Mouse (Mus musculus): Measurements from ENCODE around the gene Med8. TPM values are rescaled to one million over a fixed set of nuclear protein-coding genes. Genes with fewer than 3 reads are reported as not detected.

The Med8 gene
- polyA plus RNA-seq, 1 experiment from 2014 or later, result 106 TPM

GRCm38 (mm10) chr4:118432332-118432731 is 23.2 kb downstream of the Med8 start:
- H3K9me3 ChIP-seq (replicated peaks), result no peaks in the 10 kb centered on the region
- no peak for ATAC-seq (ENCODE audit: insufficient number of reproducible peaks, low FRiP score, low TSS enrichment, low read depth)
- no peak overlapping the region for H3K4me2 ChIP-seq (replicated peaks)
- H3K4me3 ChIP-seq (replicated peaks), result no peak overlapping the region
- H3K27ac ChIP-seq (replicated peaks), result no peak overlapping the region
- H3K36me3 ChIP-seq, result peaks cover 39% of the 10 kb centered on the region
- H3K4me1 ChIP-seq, result peaks cover 54% of the 10 kb centered on the region
- no peak overlapping the region for H3K9ac ChIP-seq
- WGBS, result 81% methylated on average over 8 of the region's 8 CpGs
- no peaks in the 10 kb centered on the region for H3K27me3 ChIP-seq

GRCm38 (mm10) chr4:118436820-118437603 is 27.9 kb downstream of the Med8 start, which contains the start of gene Cdc20:
Cdc20 (minus strand) TSS chr4:118437352.
- peak within 1 kb of the TSS; percentile 69 for H3K4me3 ChIP-seq (replicated peaks)
- H3K27me3 ChIP-seq, result no peaks in the 10 kb centered on the region
- ATAC-seq (ENCODE audit: insufficient number of reproducible peaks, low FRiP score, low TSS enrichment, low read depth), result peak; percentile 94
- no peaks in the 10 kb centered on the region for H3K9me3 ChIP-seq (replicated peaks)
- H3K4me1 ChIP-seq, result peaks cover 37% of the 10 kb centered on the region
- peak within 1 kb of the TSS; percentile 94 for H3K27ac ChIP-seq (replicated peaks)
- peaks cover 22% of the 10 kb centered on the region for H3K36me3 ChIP-seq
- peak within 1 kb of the TSS; percentile 98 for H3K4me2 ChIP-seq (replicated peaks)
- WGBS, result under 1% methylated on average over 67 of the region's 67 CpGs
- H3K9ac ChIP-seq, result peak within 1 kb of the TSS; percentile 72

- no peaks in the 10 kb centered on the region for H3K9me3 ChIP-seq (replicated peaks)
- H3K27ac ChIP-seq (replicated peaks), result peak overlapping the region; percentile 94
- H3K4me3 ChIP-seq (replicated peaks), result peak overlapping the region; percentile 69
- H3K36me3 ChIP-seq, result peaks cover 14% of the 10 kb centered on the region
- H3K9ac ChIP-seq, result peak overlapping the region; percentile 24
- no peaks in the 10 kb centered on the region for H3K27me3 ChIP-seq
- no peak for ATAC-seq (ENCODE audit: insufficient number of reproducible peaks, low FRiP score, low TSS enrichment, low read depth)
- 7% methylated on average over 12 of the region's 12 CpGs for WGBS
- peak overlapping the region; percentile 98 for H3K4me2 ChIP-seq (replicated peaks)
- peaks cover 37% of the 10 kb centered on the region for H3K4me1 ChIP-seq
These were observed 28.7 kb downstream of the Med8 start for GRCm38 (mm10) chr4:118437829-118438253.

GRCm38 (mm10) chr4:118445088-118445487 is 36.0 kb downstream of the Med8 start:
- Histone ChIP-seq H3K9me3 (replicated peaks) (no peaks in the 10 kb centered on the region), H3K4me2 (replicated peaks) (no peak overlapping the region)
- WGBS, result 77% methylated on average over 10 of the region's 10 CpGs

GRCm38 (mm10) chr4:118445781-118446414 is 36.8 kb downstream of the Med8 start:
- Histone ChIP-seq H3K4me1 (peaks cover 15% of the 10 kb centered on the region; the same call in 1 of the 2 replicates), H3K27ac (replicated peaks) (0 out of 2 replicates have a peak overlapping the region, but pooled peaks have one; percentile 45), H3K36me3 (no peaks in the 10 kb centered on the region), H3K9ac (peak overlapping the region; percentile 26; the same call in 1 of the 2 replicates), H3K4me2 (replicated peaks) (peak overlapping the region; percentile 75), H3K4me3 (replicated peaks) (peak overlapping the region; percentile 43), H3K27me3 (no peaks in the 10 kb centered on the region), H3K9me3 (replicated peaks) (no peaks in the 10 kb centered on the region)
- peak; percentile 69 for ATAC-seq (ENCODE audit: insufficient number of reproducible peaks, low FRiP score, low TSS enrichment, low read depth)
- WGBS, result 17% methylated on average over 18 of the region's 18 CpGs

More at GRCm38 (mm10) chr4:118445088-118445487, 36.0 kb downstream of the Med8 start:
- ATAC-seq (ENCODE audit: insufficient number of reproducible peaks, low FRiP score, low TSS enrichment, low read depth), result no peak
- no peak overlapping the region for H3K4me3 ChIP-seq (replicated peaks)
- H3K9ac ChIP-seq, result no peak overlapping the region
- H3K27me3 ChIP-seq, result no peaks in the 10 kb centered on the region
- H3K4me1 ChIP-seq, result peaks cover 15% of the 10 kb centered on the region; the same call in 1 of the 2 replicates
- H3K36me3 ChIP-seq, result no peaks in the 10 kb centered on the region
- H3K27ac ChIP-seq (replicated peaks), result no peak overlapping the region

- H3K27ac ChIP-seq (replicated peaks), result 0 out of 2 replicates have a peak overlapping the region, but pooled peaks have one; percentile 45
- 0 out of 2 replicates have a peak, but pooled peaks have one; percentile 13 for ATAC-seq (ENCODE audit: insufficient number of reproducible peaks, low FRiP score, low TSS enrichment, low read depth)
- peak overlapping the region; percentile 43 for H3K4me3 ChIP-seq (replicated peaks)
- no peaks in the 10 kb centered on the region for H3K27me3 ChIP-seq
- WGBS, result 18% methylated on average over 24 of the region's 24 CpGs
- peaks cover 15% of the 10 kb centered on the region; the same call in 1 of the 2 replicates for H3K4me1 ChIP-seq
- H3K4me2 ChIP-seq (replicated peaks), result peak overlapping the region; percentile 75
- H3K9ac ChIP-seq, result peak overlapping the region; percentile 26; the same call in 1 of the 2 replicates
- no peaks in the 10 kb centered on the region for H3K9me3 ChIP-seq (replicated peaks)
- H3K36me3 ChIP-seq, result no peaks in the 10 kb centered on the region
These were observed 37.4 kb downstream of the Med8 start for GRCm38 (mm10) chr4:118446415-118447153.

GRCm38 (mm10) chr4:118457345-118457975 is 48.3 kb downstream of the Med8 start, which contains the start of gene Mpl:
Mpl (minus strand) TSS chr4:118457513.
- ATAC-seq (ENCODE audit: insufficient number of reproducible peaks, low FRiP score, low TSS enrichment, low read depth), result no peak; the same call in 1 of the 2 replicates
- Histone ChIP-seq H3K36me3 (no peaks in the 10 kb centered on the region), H3K27me3 (no peaks in the 10 kb centered on the region), H3K9me3 (replicated peaks) (no peaks in the 10 kb centered on the region), H3K4me1 (no peaks in the 10 kb centered on the region), H3K4me3 (replicated peaks) (no peak within 1 kb of the TSS), H3K4me2 (replicated peaks) (no peak within 1 kb of the TSS), H3K9ac (no peak within 1 kb of the TSS), H3K27ac (replicated peaks) (no peak within 1 kb of the TSS)
- WGBS, result 69% methylated on average over 9 of the region's 9 CpGs

- WGBS, result 82% methylated on average over 3 of the region's 3 CpGs
- no peak overlapping the region for H3K4me2 ChIP-seq (replicated peaks)
- H3K27ac ChIP-seq (replicated peaks), result no peak overlapping the region
- no peaks in the 10 kb centered on the region for H3K27me3 ChIP-seq
- no peaks in the 10 kb centered on the region for H3K36me3 ChIP-seq
- H3K4me3 ChIP-seq (replicated peaks), result no peak overlapping the region
- H3K9me3 ChIP-seq (replicated peaks), result no peaks in the 10 kb centered on the region
- no peak for ATAC-seq (ENCODE audit: insufficient number of reproducible peaks, low FRiP score, low TSS enrichment, low read depth)
- no peak overlapping the region for H3K9ac ChIP-seq
- no peaks in the 10 kb centered on the region for H3K4me1 ChIP-seq
These were observed 55.8 kb downstream of the Med8 start for GRCm38 (mm10) chr4:118464956-118465355.

Data from embryonic facial prominence, embryonic 15.5 days (tissue).